Mouse (Mus musculus): ENCODE measurements around the gene 1700037H04Rik.

DNA sequence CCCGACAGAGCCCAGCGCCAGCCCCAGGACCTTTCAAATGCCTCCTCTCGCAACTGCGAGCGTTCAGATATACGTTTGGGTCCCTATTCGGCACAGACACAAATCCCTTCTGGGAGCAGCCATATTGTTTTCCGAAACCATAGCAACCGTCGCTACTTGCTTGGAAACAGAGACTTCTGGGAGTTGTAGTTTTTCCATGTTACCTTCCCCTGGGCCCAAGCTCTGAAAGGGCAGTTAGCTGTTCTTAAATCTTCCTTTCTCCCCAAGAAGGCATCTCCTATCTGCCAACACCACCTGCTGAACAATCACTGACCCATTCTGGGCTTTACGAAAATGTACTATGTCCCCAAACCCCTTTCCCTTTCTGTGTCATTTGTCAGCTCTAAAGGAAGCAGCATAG, 14.8 kb upstream of the 1700037H04Rik start:
- TF ChIP-seq POLR2A (IDR thresholded peaks at IDR 0.05; ENCODE audit: low read depth, low read length) (no peak), CTCF (IDR thresholded peaks at IDR 0.05; ENCODE audit: extremely low read depth, insufficient read depth, insufficient read length, insufficient replicate concordance) (no peak)
